Mouse (Mus musculus): ENCODE measurements around the gene Pum1. TPM values are rescaled to one million over a fixed set of nuclear protein-coding genes. Genes with fewer than 3 reads are reported as not detected.

Gene Pum1
- total and polyA plus RNA-seq, 3 experiments, result 42.7 to 122 (median 43.5) TPM

GRCm38 (mm10) chr4:130712341-130712740 is 49.2 kb downstream of the Pum1 start:
- Histone ChIP-seq H3K9me3 (replicated peaks) (no peaks in the 10 kb centered on the region), H3K36me3 (replicated peaks) (peaks cover 52% of the 10 kb centered on the region), H3K4me3 (ENCODE audit: low read depth, low read length) (no peak overlapping the region; the same call in 1 of the 2 replicates), H3K4me1 (ENCODE audit: insufficient read depth, low read depth, low read length) (peaks cover 82% of the 10 kb centered on the region), H3K27me3 (ENCODE audit: insufficient read depth, low read length) (no peaks in the 10 kb centered on the region)
- ATAC-seq (ENCODE audit: extremely low read depth, insufficient number of reproducible peaks, low FRiP score, poor library complexity, severe bottlenecking), result no peak
- no peak for DNase-seq (ENCODE audit: low spot score)
- no peak for TF ChIP-seq TAL1 (conservative IDR thresholded peaks at IDR 0.05; ENCODE audit: low read depth, low read length)
- TF ChIP-seq CTCF (IDR thresholded peaks at IDR 0.05; ENCODE audit: low read depth, low read length), result no peak
- no peak for TF ChIP-seq POLR2AphosphoS5 (IDR thresholded peaks at IDR 0.05; ENCODE audit: insufficient replicate concordance, low read depth, low read length)
- no peak for TF ChIP-seq GATA2 (IDR thresholded peaks at IDR 0.05; ENCODE audit: borderline replicate concordance, low read depth, low read length)
- no peak for TF ChIP-seq GATA1 (IDR thresholded peaks at IDR 0.05; ENCODE audit: borderline replicate concordance, low read length)

GRCm38 (mm10) chr4:130713430-130713829 is 50.3 kb downstream of the Pum1 start:
- TF ChIP-seq TAL1 (conservative IDR thresholded peaks at IDR 0.05; ENCODE audit: low read depth, low read length) (no peak), POLR2AphosphoS5 (IDR thresholded peaks at IDR 0.05; ENCODE audit: insufficient replicate concordance, low read depth, low read length) (no peak), CTCF (IDR thresholded peaks at IDR 0.05; ENCODE audit: low read depth, low read length) (no peak), GATA2 (IDR thresholded peaks at IDR 0.05; ENCODE audit: borderline replicate concordance, low read depth, low read length) (no peak), GATA1 (IDR thresholded peaks at IDR 0.05; ENCODE audit: borderline replicate concordance, low read length) (no peak)

GRCm38 (mm10) chr4:130715126-130715525 is 52.0 kb downstream of the Pum1 start:
- Histone ChIP-seq H3K4me3 (ENCODE audit: low read depth, low read length) (peak overlapping the region; percentile 40; the same call in 1 of the 2 replicates), H3K27me3 (ENCODE audit: insufficient read depth, low read length) (no peaks in the 10 kb centered on the region), H3K4me1 (ENCODE audit: insufficient read depth, low read depth, low read length) (peaks cover 84% of the 10 kb centered on the region), H3K9me3 (replicated peaks) (no peaks in the 10 kb centered on the region), H3K36me3 (replicated peaks) (peaks cover 53% of the 10 kb centered on the region)
- TF ChIP-seq TAL1 (conservative IDR thresholded peaks at IDR 0.05; ENCODE audit: low read depth, low read length), result peak; percentile 96
- TF ChIP-seq CTCF (IDR thresholded peaks at IDR 0.05; ENCODE audit: low read depth, low read length), result no peak
- 0 out of 2 replicates have a peak, but pooled peaks have one; percentile 42 for TF ChIP-seq GATA2 (IDR thresholded peaks at IDR 0.05; ENCODE audit: borderline replicate concordance, low read depth, low read length)
- no peak for TF ChIP-seq POLR2AphosphoS5 (IDR thresholded peaks at IDR 0.05; ENCODE audit: insufficient replicate concordance, low read depth, low read length)
- peak; percentile 76 for DNase-seq (ENCODE audit: low spot score)
- peak; percentile 91 for ATAC-seq (ENCODE audit: extremely low read depth, insufficient number of reproducible peaks, low FRiP score, poor library complexity, severe bottlenecking)

More at GRCm38 (mm10) chr4:130713430-130713829, 50.3 kb downstream of the Pum1 start:
- no peak for DNase-seq (ENCODE audit: low spot score)
- ATAC-seq (ENCODE audit: extremely low read depth, insufficient number of reproducible peaks, low FRiP score, poor library complexity, severe bottlenecking), result no peak
- H3K4me3 ChIP-seq (ENCODE audit: low read depth, low read length), result no peak overlapping the region; the same call in 1 of the 2 replicates
- H3K27me3 ChIP-seq (ENCODE audit: insufficient read depth, low read length), result no peaks in the 10 kb centered on the region
- peaks cover 52% of the 10 kb centered on the region for H3K36me3 ChIP-seq (replicated peaks)
- no peaks in the 10 kb centered on the region for H3K9me3 ChIP-seq (replicated peaks)
- peaks cover 83% of the 10 kb centered on the region for H3K4me1 ChIP-seq (ENCODE audit: insufficient read depth, low read depth, low read length)

- peaks cover 84% of the 10 kb centered on the region for H3K4me1 ChIP-seq (ENCODE audit: insufficient read depth, low read depth, low read length)
- peak overlapping the region; percentile 59; the same call in 1 of the 2 replicates for H3K4me3 ChIP-seq (ENCODE audit: low read depth, low read length)
- DNase-seq (ENCODE audit: low spot score) (no peak), ATAC-seq (ENCODE audit: extremely low read depth, insufficient number of reproducible peaks, low FRiP score, poor library complexity, severe bottlenecking) (no peak)
- H3K9me3 ChIP-seq (replicated peaks), result no peaks in the 10 kb centered on the region
- no peaks in the 10 kb centered on the region for H3K27me3 ChIP-seq (ENCODE audit: insufficient read depth, low read length)
- TF ChIP-seq POLR2AphosphoS5 (IDR thresholded peaks at IDR 0.05; ENCODE audit: insufficient replicate concordance, low read depth, low read length), result no peak
- no peak for TF ChIP-seq TAL1 (conservative IDR thresholded peaks at IDR 0.05; ENCODE audit: low read depth, low read length)
- no peak for TF ChIP-seq CTCF (IDR thresholded peaks at IDR 0.05; ENCODE audit: low read depth, low read length)
- TF ChIP-seq GATA2 (IDR thresholded peaks at IDR 0.05; ENCODE audit: borderline replicate concordance, low read depth, low read length), result no peak
- TF ChIP-seq GATA1 (IDR thresholded peaks at IDR 0.05; ENCODE audit: borderline replicate concordance, low read length), result no peak
- H3K36me3 ChIP-seq (replicated peaks), result peaks cover 53% of the 10 kb centered on the region
Measured at GRCm38 (mm10) chr4:130715623-130716022, 52.5 kb downstream of the Pum1 start.

GRCm38 (mm10) chr4:130719348-130719747 is 56.2 kb downstream of the Pum1 start:
- H3K4me1 ChIP-seq (ENCODE audit: insufficient read depth, low read depth, low read length), result peaks cover 75% of the 10 kb centered on the region
- DNase-seq (ENCODE audit: low spot score), result no peak
- H3K36me3 ChIP-seq (replicated peaks), result peaks cover 71% of the 10 kb centered on the region
- no peak for ATAC-seq (ENCODE audit: extremely low read depth, insufficient number of reproducible peaks, low FRiP score, poor library complexity, severe bottlenecking)
- H3K9me3 ChIP-seq (replicated peaks), result no peaks in the 10 kb centered on the region
- TF ChIP-seq TAL1 (conservative IDR thresholded peaks at IDR 0.05; ENCODE audit: low read depth, low read length) (no peak), POLR2AphosphoS5 (IDR thresholded peaks at IDR 0.05; ENCODE audit: insufficient replicate concordance, low read depth, low read length) (no peak), GATA2 (IDR thresholded peaks at IDR 0.05; ENCODE audit: borderline replicate concordance, low read depth, low read length) (no peak), CTCF (IDR thresholded peaks at IDR 0.05; ENCODE audit: low read depth, low read length) (no peak), GATA1 (IDR thresholded peaks at IDR 0.05; ENCODE audit: borderline replicate concordance, low read length) (no peak)
- H3K4me3 ChIP-seq (ENCODE audit: low read depth, low read length), result no peak overlapping the region
- H3K27me3 ChIP-seq (ENCODE audit: insufficient read depth, low read length), result no peaks in the 10 kb centered on the region

GRCm38 (mm10) chr4:130722607-130723006 is 59.5 kb downstream of the Pum1 start:
- DNase-seq (ENCODE audit: low spot score), result peak; percentile 8
- no peak for ATAC-seq (ENCODE audit: extremely low read depth, insufficient number of reproducible peaks, low FRiP score, poor library complexity, severe bottlenecking)
- TF ChIP-seq TAL1 (conservative IDR thresholded peaks at IDR 0.05; ENCODE audit: low read depth, low read length), result 0 out of 2 replicates have a peak, but pooled peaks have one; percentile 13
- TF ChIP-seq GATA2 (IDR thresholded peaks at IDR 0.05; ENCODE audit: borderline replicate concordance, low read depth, low read length), result no peak
- no peak for TF ChIP-seq GATA1 (IDR thresholded peaks at IDR 0.05; ENCODE audit: borderline replicate concordance, low read length)
- no peak for TF ChIP-seq CTCF (IDR thresholded peaks at IDR 0.05; ENCODE audit: low read depth, low read length)
- Histone ChIP-seq H3K36me3 (replicated peaks) (peaks cover 92% of the 10 kb centered on the region), H3K4me1 (ENCODE audit: insufficient read depth, low read depth, low read length) (peaks cover 51% of the 10 kb centered on the region), H3K27me3 (ENCODE audit: insufficient read depth, low read length) (no peaks in the 10 kb centered on the region), H3K9me3 (replicated peaks) (no peaks in the 10 kb centered on the region), H3K4me3 (ENCODE audit: low read depth, low read length) (no peak overlapping the region)

Measured in G1E (cell line).